Mouse (Mus musculus) forebrain, postnatal 0 days (tissue): ENCODE data around the gene Ago4. TPM values are rescaled to one million over a fixed set of nuclear protein-coding genes. Genes with fewer than 3 reads are reported as not detected.

Experiments used
- ATAC-seq: fragments of 200-750 bp; cut with Nextera tagmentation; 2 replicates; pipeline ENCODE4 v1.8.0; 2017; ENCODE audit warnings: mild to moderate bottlenecking, moderate library complexity
- DNase-seq: peaks from one replicate; pipeline ENCODE4 v3.0.0-alpha.2; 2015
- H3K27ac ChIP-seq: fragments of 300-500 bp; sonication (generic); 2 replicates; pipeline ENCODE4 v1.5.1; 2014; ENCODE audit warnings: low read depth, mild to moderate bottlenecking, antibody characterized with exemption, low read length, moderate library complexity, mixed read lengths
- H3K27me3 ChIP-seq: fragments of 300-500 bp; sonication (generic); 2 replicates; pipeline ENCODE4 v1.6.1; 2014; ENCODE audit warnings: mild to moderate bottlenecking, low read length, mixed read lengths; ENCODE audit not compliant: insufficient read depth
- H3K36me3 ChIP-seq: fragments of 300-500 bp; sonication (generic); 2 replicates; pipeline ENCODE4 v1.6.1; 2014; ENCODE audit warnings: mild to moderate bottlenecking, moderate library complexity; ENCODE audit not compliant: insufficient read depth
- H3K4me1 ChIP-seq: fragments of 300-500 bp; sonication (generic); 2 replicates; pipeline ENCODE4 v1.6.1; 2014; ENCODE audit warnings: antibody characterized with exemption; ENCODE audit not compliant: insufficient read depth
- H3K4me2 ChIP-seq: fragments of 300-500 bp; sonication (generic); 2 replicates; pipeline ENCODE4 v1.6.1; 2014; ENCODE audit warnings: low read depth, mild to moderate bottlenecking, moderate library complexity
- H3K4me3 ChIP-seq: fragments of 300-500 bp; sonication (generic); 2 replicates; pipeline ENCODE4 v1.5.1; 2014; ENCODE audit warnings: low read depth, low read length, mixed read lengths
- H3K9ac ChIP-seq: fragments of 300-500 bp; sonication (generic); 2 replicates; pipeline ENCODE4 v1.6.1; 2014; ENCODE audit warnings: mild to moderate bottlenecking
- H3K9me3 ChIP-seq: fragments of 300-500 bp; sonication (generic); 2 replicates; pipeline ENCODE4 v1.6.1; 2016; ENCODE audit warnings: low read length
- CTCF ChIP-seq: sonication (generic); IDR thresholded peaks from 2 replicates; pipeline ENCODE4 v1.5.1; 2016; ENCODE audit warnings: antibody characterized with exemption, control low read depth, low read depth
- WGBS: fragments of 180-500 bp; shearing (Covaris S2); extraction: QIAGEN DNeasy Blood & Tissue Kit; methylation state at CpG from one replicate; pipeline ENCODE4 v1.1.7; 2014; 5-methylcytosine and 5-hydroxymethylcytosine counted together
- polyA plus RNA-seq: library from polyadenylated mRNA; unstranded; fragments of >200 nt; fragmentation: Nextera tagmentation; extraction: Ambion mirVana; gene quantifications from 2 replicates; pipeline ENCODE4 v1.2.1, GENCODE M21; 2015
- total RNA-seq: library from RNA; depleted of rRNA; stranded (reverse); fragments of >200 nt; gene quantifications from 2 replicates; pipeline ENCODE4 v1.2.3, GENCODE M21; 2014

Ago4 gene
- total and polyA plus RNA-seq, 2 experiments from 2014 or later = 3.1 to 11.6 TPM

DNA sequence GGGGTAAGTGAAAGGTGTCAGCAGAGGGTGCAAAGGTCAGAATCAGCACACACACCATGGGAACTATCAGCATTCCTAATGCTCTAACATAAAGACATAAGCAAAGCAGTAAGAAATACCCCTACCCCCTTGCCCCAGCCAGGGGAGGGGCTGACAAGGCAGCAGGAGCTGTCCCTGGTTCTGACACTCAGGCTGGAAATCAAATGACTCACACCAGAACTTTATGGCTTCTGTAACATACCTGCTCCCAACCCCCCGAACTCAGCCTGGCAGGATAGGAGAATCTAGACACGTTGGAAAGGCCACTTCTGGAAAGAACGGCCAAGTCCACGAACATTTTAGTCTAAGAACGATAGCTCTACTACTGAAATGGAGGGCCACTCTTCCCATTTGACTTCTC, 60.2 kb downstream of the Ago4 start:
- no peak for ATAC-seq
- 58% methylated on average over 5 of the region's 5 CpGs for WGBS
- no peak for TF ChIP-seq CTCF

DNA sequence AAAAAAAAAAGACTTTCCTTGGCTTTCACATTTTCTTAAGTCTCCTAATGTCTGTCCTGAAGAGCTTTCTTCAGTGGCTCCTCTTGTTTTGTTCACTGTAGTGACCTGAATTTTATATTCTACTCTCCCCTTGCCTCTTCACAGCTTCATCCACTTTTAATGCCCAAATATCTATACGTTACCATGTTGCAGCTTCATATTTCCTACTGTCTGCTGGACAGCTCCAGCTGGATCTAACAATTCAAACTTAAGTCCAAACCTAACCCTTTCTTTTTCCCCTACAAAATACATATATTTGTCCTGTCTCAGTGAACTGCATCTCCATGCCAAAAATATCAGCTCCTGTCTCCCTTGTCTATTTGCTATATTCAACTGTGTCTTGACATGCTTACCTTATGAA, 63.9 kb downstream of the Ago4 start:
- no peak overlapping the region; the same call in 1 of the 2 replicates for H3K4me3 ChIP-seq
- H3K27me3 ChIP-seq = no peaks in the 10 kb centered on the region
- TF ChIP-seq CTCF = no peak
- H3K36me3 ChIP-seq = no peaks in the 10 kb centered on the region
- no peak for DNase-seq
- peak overlapping the region; percentile 97 for H3K27ac ChIP-seq
- ATAC-seq = no peak
- no peaks in the 10 kb centered on the region for H3K9me3 ChIP-seq
- H3K4me2 ChIP-seq = 0 out of 2 replicates have a peak overlapping the region, but pooled peaks have one; percentile 71
- H3K9ac ChIP-seq = 0 out of 2 replicates have a peak overlapping the region, but pooled peaks have one; percentile 97
- peaks cover 25% of the 10 kb centered on the region for H3K4me1 ChIP-seq
- WGBS = 60% methylated on average over 1 of the region's 1 CpGs

More for the DNA sequence above, 60.2 kb downstream of the Ago4 start:
- no peak for DNase-seq
- H3K36me3 ChIP-seq = no peaks in the 10 kb centered on the region
- no peak overlapping the region for H3K9ac ChIP-seq
- H3K4me1 ChIP-seq = no peaks in the 10 kb centered on the region
- H3K27me3 ChIP-seq = no peaks in the 10 kb centered on the region
- H3K4me3 ChIP-seq = no peak overlapping the region
- no peaks in the 10 kb centered on the region for H3K9me3 ChIP-seq
- no peak overlapping the region for H3K27ac ChIP-seq
- no peak overlapping the region for H3K4me2 ChIP-seq

DNA sequence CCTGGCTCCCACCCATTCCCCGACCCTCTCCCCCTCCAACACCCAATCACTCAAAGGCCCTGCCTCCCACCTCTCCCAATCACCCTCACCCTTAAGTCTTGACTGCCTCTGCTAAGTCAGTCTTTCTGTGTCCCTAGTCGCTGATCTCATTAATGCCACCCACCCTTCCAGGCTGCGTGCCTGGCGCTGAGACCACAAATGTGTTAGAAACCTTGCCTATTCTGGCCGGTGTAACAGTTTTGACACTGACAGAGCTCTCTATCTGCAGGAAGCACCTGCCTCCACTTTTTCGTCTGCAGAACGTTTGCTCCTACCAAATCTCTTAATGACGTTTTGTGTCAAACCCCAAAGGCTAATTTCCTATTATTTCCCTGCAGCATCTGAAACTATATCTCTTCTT, 64.3 kb downstream of the Ago4 start:
- under 1% methylated on average over 8 of the region's 8 CpGs for WGBS
- no peak for DNase-seq

DNA sequence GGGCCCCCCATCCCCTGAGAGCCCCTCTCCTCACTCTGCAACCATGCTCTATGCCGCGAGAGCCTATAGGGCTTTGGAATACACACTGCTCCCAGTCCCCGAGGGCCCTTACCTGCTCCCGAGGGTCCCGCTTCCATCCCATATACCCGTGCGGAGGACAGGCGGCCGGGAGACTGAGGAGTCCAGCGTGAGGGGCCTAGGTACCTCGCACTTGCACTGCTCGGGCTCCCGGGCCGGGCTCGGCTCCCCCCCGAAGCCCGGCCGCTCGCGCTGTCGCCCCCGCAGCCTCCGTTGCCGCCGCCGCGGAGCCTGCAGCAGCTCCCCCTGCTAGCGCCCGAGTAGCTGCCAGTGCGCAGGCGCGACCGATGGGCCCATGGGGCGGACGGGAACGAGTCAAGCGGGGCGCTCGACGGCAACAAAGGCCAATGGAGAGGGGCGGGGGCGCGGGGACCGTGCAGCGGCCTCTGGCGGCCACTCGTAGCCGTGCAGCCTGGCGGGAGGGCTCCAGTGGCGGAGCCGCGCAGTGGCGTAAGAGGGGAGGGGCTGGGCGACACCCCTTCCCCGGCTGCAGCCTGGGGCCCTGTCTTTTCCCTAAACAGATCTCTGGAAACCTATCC, 64.9 kb downstream of the Ago4 start, which contains the start of gene Ago1:
Gene Ago1, minus strand, starts transcription at position 299 of the 617 bp plus-strand sequence.
- peak; percentile 99 for TF ChIP-seq CTCF

More for the DNA sequence above, 64.3 kb downstream of the Ago4 start:
- TF ChIP-seq CTCF = no peak
- Histone ChIP-seq H3K4me1 (peaks cover 25% of the 10 kb centered on the region), H3K27me3 (no peaks in the 10 kb centered on the region), H3K4me2 (peak overlapping the region; percentile 71), H3K36me3 (no peaks in the 10 kb centered on the region), H3K9ac (peak overlapping the region; percentile 97), H3K4me3 (peak overlapping the region; percentile 97), H3K27ac (peak overlapping the region; percentile 97), H3K9me3 (no peaks in the 10 kb centered on the region)
- ATAC-seq = no peak

DNA sequence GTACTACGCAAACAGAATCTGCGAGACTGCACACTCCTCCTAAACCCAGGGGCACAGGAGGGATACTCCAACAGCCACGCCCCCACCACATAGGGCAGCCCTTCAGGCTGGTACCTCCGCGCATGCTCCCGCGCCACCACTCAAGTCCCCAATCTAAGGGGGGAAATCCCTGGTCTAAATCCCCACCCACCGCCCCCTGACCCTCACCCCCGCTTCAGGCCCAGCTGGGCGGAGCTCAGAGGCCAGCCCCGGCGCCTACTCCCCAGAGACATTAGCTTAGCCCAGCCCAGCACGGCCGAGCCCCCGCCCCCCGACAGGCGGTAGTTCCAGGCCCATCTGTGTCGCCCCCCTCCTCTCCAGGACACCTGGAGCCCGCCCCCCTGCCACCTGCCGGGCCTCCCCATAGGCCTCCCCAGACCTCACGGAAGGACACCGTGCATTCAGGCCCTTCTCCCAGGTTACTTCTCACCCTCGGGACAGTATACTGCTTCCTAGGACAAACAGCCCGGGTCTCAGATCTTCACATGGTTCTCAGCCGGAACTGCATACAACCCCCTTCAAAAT, 65.5 kb downstream of the Ago4 start:
- Histone ChIP-seq H3K4me1 (peaks cover 25% of the 10 kb centered on the region), H3K4me3 (peak overlapping the region; percentile 97), H3K27ac (peak overlapping the region; percentile 97), H3K9ac (peak overlapping the region; percentile 97), H3K9me3 (no peaks in the 10 kb centered on the region), H3K36me3 (no peaks in the 10 kb centered on the region), H3K4me2 (peak overlapping the region; percentile 71), H3K27me3 (no peaks in the 10 kb centered on the region)
- peak; percentile 65 for DNase-seq
- ATAC-seq = peak; percentile 50
- 2% methylated on average over 25 of the region's 25 CpGs for WGBS
- no peak for TF ChIP-seq CTCF

More for the DNA sequence above, 64.9 kb downstream of the Ago4 start, which contains the start of gene Ago1:
- Histone ChIP-seq H3K9ac (peak within 1 kb of the TSS; percentile 97), H3K9me3 (no peaks in the 10 kb centered on the region), H3K27me3 (no peaks in the 10 kb centered on the region), H3K4me2 (peak within 1 kb of the TSS; percentile 71), H3K36me3 (no peaks in the 10 kb centered on the region), H3K4me3 (peak within 1 kb of the TSS; percentile 97), H3K27ac (peak within 1 kb of the TSS; percentile 97), H3K4me1 (peaks cover 25% of the 10 kb centered on the region)
- ATAC-seq = peak; percentile 92
- WGBS = 2% methylated on average over 54 of the region's 55 CpGs
- DNase-seq = peak; percentile 97

DNA sequence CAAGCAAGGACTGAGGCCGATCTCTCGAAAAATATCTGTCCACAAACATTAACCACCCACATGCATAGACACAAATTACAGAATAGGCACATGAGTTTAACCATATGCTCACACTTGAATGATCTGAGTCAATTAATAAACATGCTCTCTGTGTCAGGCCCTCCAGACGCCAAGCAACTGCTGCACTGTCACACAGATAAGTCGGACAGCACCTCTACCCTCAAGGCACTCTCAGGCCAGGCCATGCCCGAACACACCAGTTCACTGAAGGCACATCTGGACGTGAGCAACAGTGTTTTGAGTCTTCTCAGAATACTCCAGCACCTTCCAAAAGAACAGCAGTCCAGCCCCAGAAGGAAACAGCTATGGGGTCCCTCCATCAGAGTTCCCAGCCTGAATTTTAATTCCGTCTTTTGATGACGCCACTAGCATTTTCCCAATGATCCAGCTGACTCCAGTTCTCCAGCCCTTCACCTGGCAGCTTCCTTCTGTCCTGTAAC, 67.0 kb downstream of the Ago4 start:
- H3K4me1 ChIP-seq = peaks cover 25% of the 10 kb centered on the region
- ATAC-seq = no peak
- no peak for DNase-seq

DNA sequence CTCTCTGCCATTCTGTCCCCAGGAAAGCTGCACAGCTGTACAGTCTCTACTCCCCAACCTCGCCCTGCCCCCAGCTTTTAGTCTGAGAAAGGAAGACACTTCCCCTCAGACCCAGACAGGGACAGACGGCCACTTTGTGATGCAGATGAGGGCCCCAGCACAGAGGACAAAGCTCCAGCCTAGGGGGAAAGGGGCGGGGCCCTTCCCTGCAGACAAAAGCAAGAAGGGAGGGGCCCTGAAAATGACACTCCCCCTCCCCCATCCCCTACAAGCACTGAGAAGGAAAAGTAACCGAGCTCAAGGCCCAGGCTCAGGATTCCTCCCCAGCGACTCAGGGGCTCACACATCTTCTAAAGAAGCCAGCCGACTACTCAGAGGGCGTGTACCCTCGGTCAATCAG, 67.4 kb downstream of the Ago4 start:
- no peaks in the 10 kb centered on the region for H3K9me3 ChIP-seq
- TF ChIP-seq CTCF = no peak
- no peaks in the 10 kb centered on the region for H3K27me3 ChIP-seq
- peak overlapping the region; percentile 37 for H3K9ac ChIP-seq
- 0 out of 2 replicates have a peak overlapping the region, but pooled peaks have one; percentile 54 for H3K27ac ChIP-seq
- peak overlapping the region; percentile 21 for H3K4me3 ChIP-seq
- peaks cover 25% of the 10 kb centered on the region for H3K4me1 ChIP-seq
- H3K4me2 ChIP-seq = peak overlapping the region; percentile 71
- H3K36me3 ChIP-seq = peaks cover 1% of the 10 kb centered on the region; the same call in 1 of the 2 replicates
- DNase-seq (peak; percentile 52), ATAC-seq (no peak)
- WGBS = 2% methylated on average over 8 of the region's 8 CpGs

More for the DNA sequence above, 67.0 kb downstream of the Ago4 start:
- peak overlapping the region; percentile 21 for H3K4me3 ChIP-seq
- no peaks in the 10 kb centered on the region for H3K27me3 ChIP-seq
- no peaks in the 10 kb centered on the region for H3K36me3 ChIP-seq
- TF ChIP-seq CTCF = no peak
- peak overlapping the region; percentile 54; the same call in 1 of the 2 replicates for H3K27ac ChIP-seq
- H3K4me2 ChIP-seq = peak overlapping the region; percentile 71
- no peaks in the 10 kb centered on the region for H3K9me3 ChIP-seq
- peak overlapping the region; percentile 37 for H3K9ac ChIP-seq
- 7% methylated on average over 8 of the region's 8 CpGs for WGBS
